Mouse (Mus musculus) spleen, adult 2 months (tissue): ENCODE results near the gene Lrcol1.

Experiments
- CTCF ChIP-seq: fragments of 200-500 bp; IDR thresholded peaks from 2 replicates; pipeline ENCODE4 v1.5.1; 2011; ENCODE audit warnings: mild to moderate bottlenecking, inconsistent platforms; ENCODE audit not compliant: insufficient read depth, insufficient read length, insufficient replicate concordance; ENCODE audit errors: extremely low read depth
- POLR2A ChIP-seq: fragments of 200-500 bp; IDR thresholded peaks from 2 replicates; pipeline ENCODE4 v1.6.1; 2011; ENCODE audit warnings: low read depth, low read length, inconsistent platforms

GRCm38 (mm10) chr5:110344524-110344923 is at the start of gene Lrcol1:
- TF ChIP-seq POLR2A (no peak), CTCF (no peak)
